Mouse (Mus musculus) spleen, adult 18-20 months (tissue): ENCODE data around the gene Lrp6.

Experiments
- DNase-seq, 2 experiments: peaks; one replicate each; pipeline ENCODE4 v3.0.0; 2022; ENCODE audit warnings: mixed read lengths in 2 of 2

The Lrp6 gene

GRCm38 (mm10) chr6:134529340-134529739 is 37.4 kb downstream of the Lrp6 start:
- no peak for DNase-seq

GRCm38 (mm10) chr6:134528396-134528795 is 38.4 kb downstream of the Lrp6 start:
- DNase-seq, result no peak

GRCm38 (mm10) chr6:134527596-134528128 is 39.1 kb downstream of the Lrp6 start:
- no peak for DNase-seq

- DNase-seq, result no peak
Observed at GRCm38 (mm10) chr6:134526821-134527595, 39.8 kb downstream of the Lrp6 start.

GRCm38 (mm10) chr6:134526275-134526674 is 40.5 kb downstream of the Lrp6 start:
- no peak for DNase-seq

- DNase-seq, result no peak
Observed at GRCm38 (mm10) chr6:134521411-134521810, 45.4 kb downstream of the Lrp6 start.

- DNase-seq, result no peak
Observed at GRCm38 (mm10) chr6:134520821-134521220, 45.9 kb downstream of the Lrp6 start.

- no peak for DNase-seq
Observed at GRCm38 (mm10) chr6:134518450-134518849, 48.3 kb downstream of the Lrp6 start.

- no peak for DNase-seq
Observed at GRCm38 (mm10) chr6:134517141-134517540, 49.6 kb downstream of the Lrp6 start.

- no peak for DNase-seq
Observed at GRCm38 (mm10) chr6:134515416-134515815, 51.3 kb downstream of the Lrp6 start.

GRCm38 (mm10) chr6:134513896-134514510 is 52.8 kb downstream of the Lrp6 start:
- no peak for DNase-seq

GRCm38 (mm10) chr6:134513011-134513410 is 53.8 kb downstream of the Lrp6 start:
- no peak for DNase-seq

GRCm38 (mm10) chr6:134512478-134512877 is 54.3 kb downstream of the Lrp6 start:
- DNase-seq, result no peak

- DNase-seq, result no peak
Observed at GRCm38 (mm10) chr6:134511118-134511517, 55.6 kb downstream of the Lrp6 start.

GRCm38 (mm10) chr6:134510280-134510679 is 56.5 kb downstream of the Lrp6 start:
- no peak for DNase-seq

- DNase-seq, result no peak
Observed at GRCm38 (mm10) chr6:134509731-134510226, 57.0 kb downstream of the Lrp6 start.

GRCm38 (mm10) chr6:134504866-134505265 is 61.9 kb downstream of the Lrp6 start:
- no peak for DNase-seq

- DNase-seq, result no peak
Observed at GRCm38 (mm10) chr6:134502335-134502734, 64.4 kb downstream of the Lrp6 start.

GRCm38 (mm10) chr6:134500381-134501162 is 66.2 kb downstream of the Lrp6 start:
- no peak for DNase-seq

GRCm38 (mm10) chr6:134499089-134499488 is 67.7 kb downstream of the Lrp6 start:
- DNase-seq, result no peak

GRCm38 (mm10) chr6:134498518-134498917 is 68.2 kb downstream of the Lrp6 start:
- DNase-seq, result no peak

- DNase-seq, result no peak
Observed at GRCm38 (mm10) chr6:134494828-134495698, 71.7 kb downstream of the Lrp6 start.
